Mouse (Mus musculus): ENCODE measurements around the gene Cabp4. TPM values are rescaled to one million over a fixed set of nuclear protein-coding genes. Genes with fewer than 3 reads are reported as not detected.
A peak's percentile ranks its signal among the peaks of the same experiment; 100 is the strongest.

The Cabp4 gene
- polyA plus RNA-seq, 1 experiment = 0.53 TPM

DNA sequence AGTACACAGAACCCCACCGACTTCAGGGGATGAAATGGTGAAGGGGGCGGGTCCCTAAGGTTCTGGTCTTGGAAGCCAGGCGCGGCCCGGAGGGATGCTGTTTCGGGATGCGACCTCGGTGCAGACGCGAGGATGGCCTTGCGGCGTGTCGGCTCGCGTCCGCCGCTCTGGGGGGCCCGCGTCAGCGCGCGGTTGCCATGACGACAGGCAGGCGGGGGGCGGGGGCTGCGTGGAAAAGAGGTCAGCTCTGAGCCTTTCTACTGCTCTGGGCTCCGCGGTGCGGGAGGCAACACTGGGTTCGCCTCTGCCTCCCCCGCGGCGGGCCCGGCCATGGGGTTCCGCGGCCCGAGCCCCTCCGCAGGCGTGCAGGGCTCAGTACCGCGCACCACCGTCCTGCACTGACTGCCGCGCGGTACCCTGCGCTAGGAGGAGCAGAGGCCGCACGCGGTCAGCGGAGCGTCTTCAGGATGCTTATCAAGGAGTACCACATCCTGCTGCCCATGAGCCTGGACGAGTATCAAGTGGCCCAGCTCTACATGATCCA, 43.0 kb downstream of the Cabp4 start:
- peaks cover 61% of the 10 kb centered on the region for H3K4me1 ChIP-seq (replicated peaks; ENCODE audit: control insufficient read depth, insufficient read depth, low read length)
- H3K36me3 ChIP-seq (ENCODE audit: control insufficient read depth, insufficient read depth, low read length) = no peaks in the 10 kb centered on the region
- peak overlapping the region; percentile 66 for H3K4me3 ChIP-seq (ENCODE audit: control insufficient read depth, insufficient read depth, low read length)
- H3K27me3 ChIP-seq (ENCODE audit: control insufficient read depth, insufficient read depth, low read length) = no peaks in the 10 kb centered on the region
- TF ChIP-seq CTCF (IDR thresholded peaks at IDR 0.05; ENCODE audit: borderline replicate concordance, control insufficient read depth, extremely low read depth, insufficient read depth, low read length, poor library complexity) (0 out of 2 replicates have a peak, but pooled peaks have one; percentile 19), POLR2A (IDR thresholded peaks at IDR 0.05; ENCODE audit: control insufficient read depth, extremely low read depth, insufficient read depth, low read length, poor library complexity) (no peak)
- DNase-seq = peak; percentile 62
- 2% methylated on average over 51 of the region's 52 CpGs for WGBS
- no peak overlapping the region for H3K27ac ChIP-seq (ENCODE audit: control insufficient read depth, insufficient read depth, low read length)

DNA sequence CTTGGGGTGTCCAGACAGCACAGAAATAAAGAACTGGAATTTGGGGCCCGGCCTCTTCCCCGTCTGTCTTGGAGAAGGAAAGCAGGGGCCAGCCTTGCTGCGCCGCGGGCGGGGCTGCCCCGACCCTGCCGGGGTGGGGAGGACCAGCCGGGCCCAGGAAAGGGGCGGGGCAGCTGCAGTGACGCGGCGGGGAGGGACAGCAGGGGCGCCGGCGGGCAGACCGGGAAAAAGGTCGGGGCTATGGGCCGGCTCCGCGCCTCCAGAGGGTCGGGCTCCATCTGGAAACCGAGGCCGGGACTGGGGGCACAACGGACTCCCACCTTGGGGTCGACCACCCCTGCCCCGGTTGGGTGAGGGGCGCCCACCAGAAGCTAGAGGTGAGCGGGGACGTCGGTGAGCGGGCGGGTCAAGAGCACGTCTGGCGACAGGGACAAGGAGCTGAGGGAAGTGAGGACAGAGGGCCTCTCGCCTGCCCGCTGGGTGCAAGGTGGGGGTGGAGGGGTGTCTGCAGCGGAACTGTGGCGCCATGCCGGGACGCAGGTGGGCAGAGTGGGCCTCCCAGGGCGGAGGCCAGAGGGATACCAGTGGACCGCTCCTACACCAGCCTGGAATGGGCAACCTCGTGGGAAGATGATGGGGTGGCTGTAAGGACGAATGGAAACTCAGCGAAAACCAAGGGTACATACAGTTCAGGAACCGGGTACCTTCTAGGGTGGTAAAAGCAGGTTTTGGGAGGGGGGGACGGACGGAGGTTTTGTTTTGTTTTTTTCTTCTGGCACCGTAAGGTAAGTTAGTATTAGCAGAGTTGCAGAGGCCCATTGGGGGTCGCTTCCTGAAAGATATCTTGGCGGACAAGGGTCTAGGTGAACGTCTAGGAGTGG, 43.8 kb downstream of the Cabp4 start, which contains the start of gene Pitpnm1:
Gene Pitpnm1 (plus strand): TSS at position 162 of the 881 bp plus-strand sequence.
- Histone ChIP-seq H3K4me3 (ENCODE audit: control insufficient read depth, insufficient read depth, low read length) (peak within 1 kb of the TSS; percentile 66), H3K27ac (ENCODE audit: control insufficient read depth, insufficient read depth, low read length) (peak within 1 kb of the TSS; percentile 35; the same call in 1 of the 2 replicates), H3K27me3 (ENCODE audit: control insufficient read depth, insufficient read depth, low read length) (no peaks in the 10 kb centered on the region), H3K36me3 (ENCODE audit: control insufficient read depth, insufficient read depth, low read length) (no peaks in the 10 kb centered on the region), H3K4me1 (replicated peaks; ENCODE audit: control insufficient read depth, insufficient read depth, low read length) (peaks cover 61% of the 10 kb centered on the region)
- TF ChIP-seq POLR2A (IDR thresholded peaks at IDR 0.05; ENCODE audit: control insufficient read depth, extremely low read depth, insufficient read depth, low read length, poor library complexity) (peak; percentile 35; the same call in 1 of the 2 replicates), CTCF (IDR thresholded peaks at IDR 0.05; ENCODE audit: borderline replicate concordance, control insufficient read depth, extremely low read depth, insufficient read depth, low read length, poor library complexity) (0 out of 2 replicates have a peak, but pooled peaks have one; percentile 21)
- DNase-seq = peak; percentile 85
- WGBS = under 1% methylated on average over 53 of the region's 53 CpGs

DNA sequence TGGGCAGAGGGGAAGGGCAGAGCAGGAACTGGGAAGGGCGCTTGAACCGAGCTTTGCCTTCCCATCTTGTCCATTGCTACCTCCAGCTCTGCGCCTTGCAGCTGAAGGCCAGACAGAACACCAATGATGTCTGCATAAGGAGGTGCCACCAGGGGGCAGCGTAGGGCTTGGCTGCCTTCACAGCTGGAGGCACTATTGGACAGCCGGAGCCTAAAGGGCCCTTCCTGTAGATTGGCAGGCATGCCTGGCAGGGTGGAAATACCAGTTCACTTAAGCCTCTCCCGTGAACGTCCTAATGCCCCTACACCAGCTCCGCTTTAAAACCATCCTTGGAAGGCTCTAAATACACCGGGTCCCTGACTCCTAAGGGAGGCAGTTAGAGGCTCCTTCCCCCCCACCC, 44.8 kb downstream of the Cabp4 start:
- Histone ChIP-seq H3K36me3 (ENCODE audit: control insufficient read depth, insufficient read depth, low read length) (no peaks in the 10 kb centered on the region), H3K27me3 (ENCODE audit: control insufficient read depth, insufficient read depth, low read length) (no peaks in the 10 kb centered on the region), H3K27ac (ENCODE audit: control insufficient read depth, insufficient read depth, low read length) (peak overlapping the region; percentile 35; the same call in 1 of the 2 replicates), H3K4me1 (replicated peaks; ENCODE audit: control insufficient read depth, insufficient read depth, low read length) (peaks cover 58% of the 10 kb centered on the region), H3K4me3 (ENCODE audit: control insufficient read depth, insufficient read depth, low read length) (no peak overlapping the region; the same call in 1 of the 2 replicates)
- no peak for TF ChIP-seq POLR2A (IDR thresholded peaks at IDR 0.05; ENCODE audit: control insufficient read depth, extremely low read depth, insufficient read depth, low read length, poor library complexity)
- TF ChIP-seq CTCF (IDR thresholded peaks at IDR 0.05; ENCODE audit: borderline replicate concordance, control insufficient read depth, extremely low read depth, insufficient read depth, low read length, poor library complexity) = peak; percentile 94
- 8% methylated on average over 9 of the region's 9 CpGs for WGBS
- peak; percentile 94 for DNase-seq

DNA sequence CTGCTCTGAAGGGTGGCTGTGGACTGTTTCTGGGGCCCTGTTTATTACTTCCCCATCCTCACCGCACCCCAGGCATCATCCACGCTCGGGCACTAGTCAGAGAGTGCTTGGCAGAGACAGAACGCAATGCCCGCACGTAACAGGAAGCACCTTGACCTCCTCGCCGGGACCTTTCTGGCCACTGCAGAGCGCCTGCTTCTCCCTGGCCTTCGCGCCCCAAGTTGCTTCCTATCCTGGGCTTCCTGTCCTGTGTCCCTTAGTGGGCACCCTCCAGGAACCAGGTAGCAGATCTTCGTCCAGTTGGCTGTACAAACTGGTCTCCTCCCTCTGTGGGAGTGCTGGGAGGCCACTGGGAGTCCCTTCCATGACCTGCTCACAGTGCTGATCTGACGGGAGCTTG, 45.4 kb downstream of the Cabp4 start:
- DNase-seq = no peak
- Histone ChIP-seq H3K27ac (ENCODE audit: control insufficient read depth, insufficient read depth, low read length) (no peak overlapping the region), H3K4me1 (replicated peaks; ENCODE audit: control insufficient read depth, insufficient read depth, low read length) (peaks cover 58% of the 10 kb centered on the region), H3K36me3 (ENCODE audit: control insufficient read depth, insufficient read depth, low read length) (no peaks in the 10 kb centered on the region), H3K27me3 (ENCODE audit: control insufficient read depth, insufficient read depth, low read length) (no peaks in the 10 kb centered on the region), H3K4me3 (ENCODE audit: control insufficient read depth, insufficient read depth, low read length) (no peak overlapping the region)
- TF ChIP-seq CTCF (IDR thresholded peaks at IDR 0.05; ENCODE audit: borderline replicate concordance, control insufficient read depth, extremely low read depth, insufficient read depth, low read length, poor library complexity) (no peak), POLR2A (IDR thresholded peaks at IDR 0.05; ENCODE audit: control insufficient read depth, extremely low read depth, insufficient read depth, low read length, poor library complexity) (no peak)
- WGBS = 73% methylated on average over 13 of the region's 13 CpGs

DNA sequence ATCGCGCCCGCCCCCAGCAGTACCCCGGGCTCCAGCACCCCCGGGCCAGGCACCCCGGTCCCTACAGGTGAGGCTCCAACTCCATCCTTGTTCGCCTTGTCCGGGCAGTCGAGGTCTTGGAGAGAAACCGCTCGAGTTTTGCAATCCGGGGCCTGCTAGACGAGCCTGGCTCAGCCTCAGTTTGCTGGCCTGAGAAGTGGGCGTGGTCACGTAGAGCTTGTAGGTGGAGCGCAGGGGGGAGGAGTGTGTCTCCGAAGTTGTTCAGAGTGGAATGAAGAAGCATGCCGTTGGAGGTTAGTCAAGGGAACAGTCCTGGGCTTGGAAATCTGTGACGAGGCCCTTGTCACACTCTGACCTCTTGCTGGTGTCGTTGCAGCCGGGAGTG, 46.4 kb downstream of the Cabp4 start:
- peak overlapping the region; percentile 67 for H3K4me3 ChIP-seq (ENCODE audit: control insufficient read depth, insufficient read depth, low read length)
- H3K27me3 ChIP-seq (ENCODE audit: control insufficient read depth, insufficient read depth, low read length) = no peaks in the 10 kb centered on the region
- WGBS = 4% methylated on average over 21 of the region's 21 CpGs
- H3K4me1 ChIP-seq (replicated peaks; ENCODE audit: control insufficient read depth, insufficient read depth, low read length) = peaks cover 52% of the 10 kb centered on the region
- no peak for DNase-seq
- no peaks in the 10 kb centered on the region for H3K36me3 ChIP-seq (ENCODE audit: control insufficient read depth, insufficient read depth, low read length)
- H3K27ac ChIP-seq (ENCODE audit: control insufficient read depth, insufficient read depth, low read length) = peak overlapping the region; percentile 4; the same call in 1 of the 2 replicates
- no peak for TF ChIP-seq CTCF (IDR thresholded peaks at IDR 0.05; ENCODE audit: borderline replicate concordance, control insufficient read depth, extremely low read depth, insufficient read depth, low read length, poor library complexity)
- TF ChIP-seq POLR2A (IDR thresholded peaks at IDR 0.05; ENCODE audit: control insufficient read depth, extremely low read depth, insufficient read depth, low read length, poor library complexity) = no peak

DNA sequence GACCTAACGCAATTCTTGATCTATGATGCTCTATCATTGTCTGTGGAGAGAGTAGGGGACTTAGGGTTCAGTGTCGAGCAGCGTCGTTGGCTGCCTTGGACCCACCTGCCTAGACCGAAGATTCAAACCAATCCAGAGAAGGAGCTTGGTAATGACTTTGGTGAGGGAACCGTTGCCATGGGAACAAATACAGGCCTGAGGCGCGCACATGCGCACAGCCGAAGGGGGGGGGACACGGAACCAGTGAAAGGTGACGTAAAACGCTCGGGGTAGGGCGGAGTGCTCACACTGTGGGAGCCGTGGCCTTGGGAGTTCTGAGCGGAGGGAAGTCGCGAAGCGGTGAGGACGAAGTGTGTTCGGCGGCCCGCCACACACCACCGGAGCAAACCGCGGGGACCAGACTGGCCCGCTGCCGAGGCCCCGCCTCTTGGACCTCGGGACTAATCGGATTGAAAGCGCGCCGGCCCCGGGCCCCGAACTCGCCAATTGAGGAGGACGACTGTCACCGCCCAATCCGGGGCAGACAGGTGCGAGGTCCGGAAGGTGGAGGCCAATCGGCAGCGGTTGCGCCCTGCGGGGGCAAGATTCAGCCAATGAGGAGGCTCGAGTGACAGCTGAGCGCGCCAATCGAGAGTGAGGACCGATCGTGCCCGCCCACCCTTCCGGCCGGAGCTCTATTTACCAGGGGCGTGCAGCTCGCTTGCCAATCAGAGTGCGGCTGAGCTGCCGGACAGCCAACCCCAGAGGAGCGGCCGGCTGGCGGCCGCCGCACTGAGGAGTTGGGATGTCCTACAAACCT, 47.0 kb downstream of the Cabp4 start, which contains the start of gene Cdk2ap2:
Gene Cdk2ap2 (plus strand): TSS at position 541 of the 799 bp plus-strand sequence.
- peak; percentile 56; the same call in 1 of the 2 replicates for TF ChIP-seq CTCF (IDR thresholded peaks at IDR 0.05; ENCODE audit: borderline replicate concordance, control insufficient read depth, extremely low read depth, insufficient read depth, low read length, poor library complexity)
- peak; percentile 72; the same call in 1 of the 2 replicates for TF ChIP-seq POLR2A (IDR thresholded peaks at IDR 0.05; ENCODE audit: control insufficient read depth, extremely low read depth, insufficient read depth, low read length, poor library complexity)
- Histone ChIP-seq H3K27ac (ENCODE audit: control insufficient read depth, insufficient read depth, low read length) (peak within 1 kb of the TSS; percentile 4; the same call in 1 of the 2 replicates), H3K4me1 (replicated peaks; ENCODE audit: control insufficient read depth, insufficient read depth, low read length) (peaks cover 52% of the 10 kb centered on the region), H3K4me3 (ENCODE audit: control insufficient read depth, insufficient read depth, low read length) (peak within 1 kb of the TSS; percentile 67), H3K27me3 (ENCODE audit: control insufficient read depth, insufficient read depth, low read length) (no peaks in the 10 kb centered on the region), H3K36me3 (ENCODE audit: control insufficient read depth, insufficient read depth, low read length) (no peaks in the 10 kb centered on the region)
- WGBS = under 1% methylated on average over 65 of the region's 65 CpGs
- peak; percentile 99 for DNase-seq
